Mouse (Mus musculus): ENCODE results near the gene Acaca. TPM values are rescaled to one million over a fixed set of nuclear protein-coding genes. Genes with fewer than 3 reads are reported as not detected.

Acaca gene
- polyA plus RNA-seq, 1 experiment from 2014 or later: 25.5 TPM

- Histone ChIP-seq H3K27ac (ENCODE audit: low read length) (no peak overlapping the region), H3K9ac (replicated peaks; ENCODE audit: low read depth, low read length) (no peak overlapping the region), H3K4me2 (replicated peaks; ENCODE audit: low read depth, low read length) (no peak overlapping the region), H3K4me1 (ENCODE audit: control insufficient read depth, insufficient read depth, low read length) (no peaks in the 10 kb centered on the region), H3K9me3 (ENCODE audit: control insufficient read depth, low read depth, low read length) (no peaks in the 10 kb centered on the region), H3K4me3 (ENCODE audit: low read depth, low read length) (no peak overlapping the region), H3K27me3 (ENCODE audit: control insufficient read depth, insufficient read depth, low read length) (no peaks in the 10 kb centered on the region), H3K36me3 (ENCODE audit: control insufficient read depth, insufficient read depth, low read length) (no peaks in the 10 kb centered on the region)
- no peak for ATAC-seq (ENCODE audit: insufficient number of reproducible peaks, insufficient read depth, low FRiP score, low read depth)
- 79% methylated on average over 2 of the region's 2 CpGs for WGBS
Observed at GRCm38 (mm10) chr11:84340630-84341029, 211.2 kb downstream of the Acaca start.

- no peak overlapping the region for H3K4me3 ChIP-seq (ENCODE audit: low read depth, low read length)
- H3K4me2 ChIP-seq (replicated peaks; ENCODE audit: low read depth, low read length): no peak overlapping the region
- no peak overlapping the region for H3K27ac ChIP-seq (ENCODE audit: low read length)
- no peaks in the 10 kb centered on the region for H3K4me1 ChIP-seq (ENCODE audit: control insufficient read depth, insufficient read depth, low read length)
- H3K27me3 ChIP-seq (ENCODE audit: control insufficient read depth, insufficient read depth, low read length): no peaks in the 10 kb centered on the region
- H3K9ac ChIP-seq (replicated peaks; ENCODE audit: low read depth, low read length): no peak overlapping the region
- WGBS: 77% methylated on average over 6 of the region's 6 CpGs
- H3K36me3 ChIP-seq (ENCODE audit: control insufficient read depth, insufficient read depth, low read length): no peaks in the 10 kb centered on the region
- no peaks in the 10 kb centered on the region for H3K9me3 ChIP-seq (ENCODE audit: control insufficient read depth, low read depth, low read length)
- no peak for ATAC-seq (ENCODE audit: insufficient number of reproducible peaks, insufficient read depth, low FRiP score, low read depth)
Observed at GRCm38 (mm10) chr11:84344522-84345236, 215.2 kb downstream of the Acaca start.

GRCm38 (mm10) chr11:84347766-84348165 lies 218.3 kb downstream of the Acaca start:
- H3K9me3 ChIP-seq (ENCODE audit: control insufficient read depth, low read depth, low read length): no peaks in the 10 kb centered on the region

GRCm38 (mm10) chr11:84348843-84349825 lies 219.7 kb downstream of the Acaca start:
- H3K4me3 ChIP-seq (ENCODE audit: low read depth, low read length): no peak overlapping the region
- H3K27ac ChIP-seq (ENCODE audit: low read length): no peak overlapping the region
- 83% methylated on average over 16 of the region's 16 CpGs for WGBS

More at GRCm38 (mm10) chr11:84347766-84348165, 218.3 kb downstream of the Acaca start:
- Histone ChIP-seq H3K4me1 (ENCODE audit: control insufficient read depth, insufficient read depth, low read length) (no peaks in the 10 kb centered on the region), H3K27ac (ENCODE audit: low read length) (no peak overlapping the region), H3K9ac (replicated peaks; ENCODE audit: low read depth, low read length) (no peak overlapping the region), H3K4me2 (replicated peaks; ENCODE audit: low read depth, low read length) (no peak overlapping the region), H3K36me3 (ENCODE audit: control insufficient read depth, insufficient read depth, low read length) (no peaks in the 10 kb centered on the region), H3K27me3 (ENCODE audit: control insufficient read depth, insufficient read depth, low read length) (no peaks in the 10 kb centered on the region), H3K4me3 (ENCODE audit: low read depth, low read length) (no peak overlapping the region)
- WGBS: 91% methylated on average over 2 of the region's 2 CpGs
- ATAC-seq (ENCODE audit: insufficient number of reproducible peaks, insufficient read depth, low FRiP score, low read depth): no peak

GRCm38 (mm10) chr11:84351150-84351549 lies 221.7 kb downstream of the Acaca start:
- Histone ChIP-seq H3K36me3 (ENCODE audit: control insufficient read depth, insufficient read depth, low read length) (no peaks in the 10 kb centered on the region), H3K27ac (ENCODE audit: low read length) (no peak overlapping the region), H3K4me1 (ENCODE audit: control insufficient read depth, insufficient read depth, low read length) (no peaks in the 10 kb centered on the region), H3K4me2 (replicated peaks; ENCODE audit: low read depth, low read length) (no peak overlapping the region), H3K27me3 (ENCODE audit: control insufficient read depth, insufficient read depth, low read length) (no peaks in the 10 kb centered on the region), H3K9ac (replicated peaks; ENCODE audit: low read depth, low read length) (no peak overlapping the region), H3K9me3 (ENCODE audit: control insufficient read depth, low read depth, low read length) (no peaks in the 10 kb centered on the region), H3K4me3 (ENCODE audit: low read depth, low read length) (no peak overlapping the region)
- no peak for ATAC-seq (ENCODE audit: insufficient number of reproducible peaks, insufficient read depth, low FRiP score, low read depth)
- 91% methylated on average over 1 of the region's 1 CpGs for WGBS

More at GRCm38 (mm10) chr11:84348843-84349825, 219.7 kb downstream of the Acaca start:
- Histone ChIP-seq H3K9ac (replicated peaks; ENCODE audit: low read depth, low read length) (no peak overlapping the region), H3K9me3 (ENCODE audit: control insufficient read depth, low read depth, low read length) (no peaks in the 10 kb centered on the region), H3K27me3 (ENCODE audit: control insufficient read depth, insufficient read depth, low read length) (no peaks in the 10 kb centered on the region), H3K36me3 (ENCODE audit: control insufficient read depth, insufficient read depth, low read length) (no peaks in the 10 kb centered on the region), H3K4me2 (replicated peaks; ENCODE audit: low read depth, low read length) (no peak overlapping the region), H3K4me1 (ENCODE audit: control insufficient read depth, insufficient read depth, low read length) (no peaks in the 10 kb centered on the region)
- no peak for ATAC-seq (ENCODE audit: insufficient number of reproducible peaks, insufficient read depth, low FRiP score, low read depth)

- 93% methylated on average over 7 of the region's 7 CpGs for WGBS
- H3K36me3 ChIP-seq (ENCODE audit: control insufficient read depth, insufficient read depth, low read length): no peaks in the 10 kb centered on the region
- H3K4me3 ChIP-seq (ENCODE audit: low read depth, low read length): no peak overlapping the region
- no peaks in the 10 kb centered on the region for H3K9me3 ChIP-seq (ENCODE audit: control insufficient read depth, low read depth, low read length)
- H3K27ac ChIP-seq (ENCODE audit: low read length): no peak overlapping the region
- no peak for ATAC-seq (ENCODE audit: insufficient number of reproducible peaks, insufficient read depth, low FRiP score, low read depth)
- H3K27me3 ChIP-seq (ENCODE audit: control insufficient read depth, insufficient read depth, low read length): no peaks in the 10 kb centered on the region
- no peaks in the 10 kb centered on the region for H3K4me1 ChIP-seq (ENCODE audit: control insufficient read depth, insufficient read depth, low read length)
- no peak overlapping the region for H3K4me2 ChIP-seq (replicated peaks; ENCODE audit: low read depth, low read length)
- H3K9ac ChIP-seq (replicated peaks; ENCODE audit: low read depth, low read length): no peak overlapping the region
Observed at GRCm38 (mm10) chr11:84353058-84353726, 223.7 kb downstream of the Acaca start.

GRCm38 (mm10) chr11:84357304-84357703 lies 227.8 kb downstream of the Acaca start:
- WGBS: 81% methylated on average over 3 of the region's 3 CpGs
- H3K4me3 ChIP-seq (ENCODE audit: low read depth, low read length): no peak overlapping the region
- no peak overlapping the region for H3K27ac ChIP-seq (ENCODE audit: low read length)
- H3K4me2 ChIP-seq (replicated peaks; ENCODE audit: low read depth, low read length): no peak overlapping the region
- no peaks in the 10 kb centered on the region for H3K9me3 ChIP-seq (ENCODE audit: control insufficient read depth, low read depth, low read length)
- H3K4me1 ChIP-seq (ENCODE audit: control insufficient read depth, insufficient read depth, low read length): no peaks in the 10 kb centered on the region
- no peak overlapping the region for H3K9ac ChIP-seq (replicated peaks; ENCODE audit: low read depth, low read length)
- no peaks in the 10 kb centered on the region for H3K36me3 ChIP-seq (ENCODE audit: control insufficient read depth, insufficient read depth, low read length)
- no peaks in the 10 kb centered on the region for H3K27me3 ChIP-seq (ENCODE audit: control insufficient read depth, insufficient read depth, low read length)
- no peak for ATAC-seq (ENCODE audit: insufficient number of reproducible peaks, insufficient read depth, low FRiP score, low read depth)

GRCm38 (mm10) chr11:84357771-84358170 lies 228.3 kb downstream of the Acaca start:
- Histone ChIP-seq H3K36me3 (ENCODE audit: control insufficient read depth, insufficient read depth, low read length) (no peaks in the 10 kb centered on the region), H3K4me1 (ENCODE audit: control insufficient read depth, insufficient read depth, low read length) (no peaks in the 10 kb centered on the region), H3K9me3 (ENCODE audit: control insufficient read depth, low read depth, low read length) (no peaks in the 10 kb centered on the region), H3K9ac (replicated peaks; ENCODE audit: low read depth, low read length) (no peak overlapping the region), H3K4me2 (replicated peaks; ENCODE audit: low read depth, low read length) (no peak overlapping the region), H3K27ac (ENCODE audit: low read length) (no peak overlapping the region), H3K27me3 (ENCODE audit: control insufficient read depth, insufficient read depth, low read length) (no peaks in the 10 kb centered on the region), H3K4me3 (ENCODE audit: low read depth, low read length) (no peak overlapping the region)
- no peak for ATAC-seq (ENCODE audit: insufficient number of reproducible peaks, insufficient read depth, low FRiP score, low read depth)
- 42% methylated on average over 2 of the region's 2 CpGs for WGBS
